Mouse (Mus musculus): ENCODE data around the gene Tmco1.
A peak's percentile ranks its signal among the peaks of the same experiment; 100 is the strongest.
"Not testable (repeated sequence)": the region's sequence is repeated elsewhere in the genome, so short reads cannot be mapped to it uniquely, and the experiment has no call there.

Tmco1 gene

DNA sequence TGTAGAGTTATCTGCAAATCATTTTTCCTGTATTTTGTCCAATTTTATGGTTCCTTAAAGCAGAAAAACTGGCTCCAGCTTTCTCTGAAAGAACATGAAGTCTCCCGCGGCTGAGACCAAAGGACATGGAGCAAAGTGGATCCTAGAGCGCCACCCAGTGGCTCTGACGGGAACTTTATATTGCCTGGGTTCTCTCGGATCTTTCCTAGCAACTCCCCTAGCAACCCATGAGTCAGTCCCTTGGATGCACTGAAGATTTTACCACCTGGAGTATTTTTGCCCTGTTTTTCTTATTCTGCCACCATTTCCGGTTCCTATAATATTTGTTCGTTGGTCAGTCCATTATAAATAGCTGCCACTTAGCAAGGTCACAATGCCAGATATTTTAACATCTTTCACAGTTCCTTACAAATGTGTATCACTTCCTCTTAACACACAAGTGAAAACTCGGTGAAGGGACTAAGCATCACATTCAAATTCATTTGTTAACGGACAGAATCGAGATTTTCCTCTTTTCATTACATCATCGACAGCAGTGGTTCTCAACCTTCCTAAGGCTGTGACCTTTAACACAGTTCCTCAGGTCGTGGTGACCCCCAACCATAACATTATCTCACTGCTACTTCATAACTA lies 29.4 kb downstream of the Tmco1 start:
- DNase-seq (ENCODE audit: low spot score) = peak; percentile 90

DNA sequence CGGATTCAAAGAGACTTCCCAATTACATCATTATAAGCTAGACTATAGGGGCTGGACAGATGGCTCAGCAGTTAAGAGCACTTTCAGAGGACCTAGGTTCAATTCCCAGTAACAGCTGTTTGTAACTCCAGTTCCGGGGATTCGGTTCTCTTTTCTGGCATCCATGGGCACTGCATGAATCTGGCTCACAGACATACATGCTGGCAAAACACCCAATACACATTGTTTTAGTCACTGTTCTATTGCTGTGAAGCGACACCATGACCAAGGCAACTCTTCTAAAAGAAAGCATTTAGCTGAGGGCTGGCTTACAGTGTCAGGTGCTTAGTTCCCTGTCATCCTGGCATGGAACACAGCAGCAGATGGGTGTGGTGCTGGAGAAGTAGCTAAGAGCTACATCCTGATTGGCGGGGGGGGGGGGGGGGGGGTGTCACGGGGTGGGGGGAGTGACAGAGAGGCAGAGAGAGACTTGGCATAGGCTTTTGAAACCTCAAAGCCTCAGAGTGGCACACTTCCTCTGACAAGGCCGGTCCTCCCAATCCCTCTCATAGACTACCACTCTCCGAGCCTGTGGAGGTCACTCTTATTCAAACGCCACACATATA lies 31.1 kb downstream of the Tmco1 start:
- DNase-seq (ENCODE audit: low spot score) = no peak

DNA sequence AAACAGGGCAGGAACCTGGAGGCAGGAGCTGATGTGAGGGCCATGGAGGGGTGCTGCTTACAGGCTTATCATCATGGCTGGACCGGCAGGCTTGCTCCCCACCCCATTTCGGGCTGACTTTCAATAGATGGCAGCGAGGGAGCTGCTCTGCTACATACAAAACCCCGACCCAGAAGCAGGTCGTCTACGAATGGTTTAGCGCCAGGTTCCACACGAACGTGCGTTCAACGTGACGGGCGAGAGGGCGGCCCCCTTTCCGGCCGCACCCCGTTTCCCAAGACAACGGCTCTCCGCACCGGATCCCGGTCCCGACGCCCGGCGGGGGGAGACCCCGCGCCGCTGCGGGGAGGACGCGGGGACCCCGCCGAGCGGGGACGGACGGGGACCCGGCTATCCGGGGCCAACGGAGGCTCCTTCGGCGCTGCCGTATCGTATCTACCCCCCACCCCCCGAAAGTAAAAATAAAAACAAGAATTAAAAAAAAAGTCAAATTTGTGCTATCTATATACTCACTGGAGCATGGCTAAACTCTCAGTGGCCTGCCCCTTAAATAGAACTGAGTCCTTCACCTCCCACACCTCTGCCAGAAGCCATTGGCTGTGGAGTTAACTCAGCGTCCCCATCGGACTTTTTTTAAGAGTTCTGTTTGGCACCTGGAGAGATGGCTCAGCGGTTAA lies 32.1 kb downstream of the Tmco1 start:
- DNase-seq (ENCODE audit: low spot score) = no peak

DNA sequence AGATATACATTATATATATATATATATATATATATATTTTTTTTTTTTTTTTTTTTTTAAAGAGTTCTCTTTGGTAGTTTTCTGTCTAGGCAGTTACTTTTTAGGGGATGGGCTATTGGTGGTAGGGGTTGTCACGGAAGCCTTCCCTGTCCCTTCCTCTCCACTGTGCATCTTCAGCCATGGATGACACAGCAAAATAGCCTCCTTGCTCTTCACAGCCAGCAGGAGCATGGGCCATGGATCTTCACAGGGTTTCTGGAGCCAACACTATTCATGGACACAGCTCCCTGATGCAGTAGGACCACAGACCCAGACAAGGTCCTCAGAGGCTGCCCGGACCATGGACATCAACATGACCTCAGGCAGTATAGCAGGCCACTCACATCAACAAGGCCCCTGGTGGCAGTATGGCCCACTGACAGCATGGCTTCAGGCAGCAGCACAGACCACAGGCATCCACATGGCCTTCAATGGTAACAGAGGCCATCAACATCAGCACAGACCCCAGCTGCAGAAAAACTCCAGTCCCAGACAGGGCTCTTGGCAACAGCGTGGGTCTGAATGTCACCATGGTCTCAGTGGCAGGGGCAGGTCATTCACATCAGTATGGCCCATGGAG lies 32.8 kb downstream of the Tmco1 start:
- no peak for DNase-seq (ENCODE audit: low spot score)

DNA sequence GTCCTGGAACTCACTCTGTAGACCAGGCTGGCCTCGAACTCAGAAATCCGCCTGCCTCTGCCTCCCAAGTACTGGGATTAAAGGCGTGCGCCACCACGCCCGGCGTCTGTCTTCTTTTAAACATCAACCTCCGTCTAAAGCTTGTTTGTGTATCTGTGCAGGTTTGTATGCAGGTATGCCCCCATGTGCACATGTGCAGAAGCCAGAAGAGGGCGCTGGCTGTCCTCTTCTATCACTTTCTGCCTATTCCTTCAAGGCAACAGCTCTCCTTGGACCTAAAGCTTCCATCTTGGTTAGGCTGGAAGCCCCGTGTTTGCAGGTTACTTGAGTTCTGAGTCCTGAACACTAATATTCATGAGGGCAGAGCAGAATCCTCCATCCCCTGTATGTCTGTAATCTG lies 34.7 kb downstream of the Tmco1 start:
- DNase-seq (ENCODE audit: low spot score) = no peak

DNA sequence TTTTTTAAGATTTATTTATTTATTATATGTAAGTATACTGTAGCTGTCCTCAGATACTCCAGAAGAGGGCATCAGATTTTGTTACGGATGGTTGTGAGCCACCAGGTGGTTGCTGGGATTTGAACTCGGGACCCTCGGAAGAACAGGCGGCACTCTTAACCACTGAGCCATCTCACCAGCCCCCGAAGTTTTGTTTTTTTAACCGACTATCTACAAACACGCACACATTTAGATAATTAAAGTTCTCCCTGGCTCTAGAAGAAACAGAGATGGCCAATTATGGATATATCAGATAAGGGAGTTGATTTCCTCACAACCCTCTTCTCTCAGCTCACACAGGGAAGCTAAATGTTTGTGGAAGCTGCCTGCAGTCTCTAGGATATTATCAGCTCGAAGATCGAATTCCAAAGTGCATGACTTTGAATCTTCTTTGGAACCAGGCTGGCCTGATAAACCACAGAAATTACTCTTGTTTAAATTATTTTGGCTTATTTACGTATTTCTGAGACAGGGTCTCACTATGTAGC lies 37.9 kb downstream of the Tmco1 start:
- not testable (repeated sequence) for DNase-seq (ENCODE audit: low spot score)

DNA sequence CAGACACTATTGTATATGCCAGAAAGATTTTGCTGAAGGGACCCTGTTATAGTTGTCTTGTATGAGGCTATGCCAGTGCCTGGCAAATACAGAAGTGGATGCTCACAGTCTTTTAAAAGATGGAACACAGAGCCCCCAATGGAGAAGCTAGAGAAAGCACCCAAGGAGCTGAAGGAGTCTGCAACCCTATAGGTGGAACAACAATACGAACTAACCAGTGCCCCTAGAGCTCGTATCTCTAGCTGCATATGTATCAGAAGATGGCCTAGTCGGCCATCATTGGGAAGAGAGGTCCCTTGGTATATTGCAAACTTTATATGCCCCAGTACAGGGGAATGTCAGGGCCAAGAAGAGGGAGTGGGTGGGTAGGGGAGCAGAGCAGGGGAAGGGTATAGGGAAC lies 41.0 kb downstream of the Tmco1 start:
- not testable (repeated sequence) for DNase-seq (ENCODE audit: low spot score)

DNA sequence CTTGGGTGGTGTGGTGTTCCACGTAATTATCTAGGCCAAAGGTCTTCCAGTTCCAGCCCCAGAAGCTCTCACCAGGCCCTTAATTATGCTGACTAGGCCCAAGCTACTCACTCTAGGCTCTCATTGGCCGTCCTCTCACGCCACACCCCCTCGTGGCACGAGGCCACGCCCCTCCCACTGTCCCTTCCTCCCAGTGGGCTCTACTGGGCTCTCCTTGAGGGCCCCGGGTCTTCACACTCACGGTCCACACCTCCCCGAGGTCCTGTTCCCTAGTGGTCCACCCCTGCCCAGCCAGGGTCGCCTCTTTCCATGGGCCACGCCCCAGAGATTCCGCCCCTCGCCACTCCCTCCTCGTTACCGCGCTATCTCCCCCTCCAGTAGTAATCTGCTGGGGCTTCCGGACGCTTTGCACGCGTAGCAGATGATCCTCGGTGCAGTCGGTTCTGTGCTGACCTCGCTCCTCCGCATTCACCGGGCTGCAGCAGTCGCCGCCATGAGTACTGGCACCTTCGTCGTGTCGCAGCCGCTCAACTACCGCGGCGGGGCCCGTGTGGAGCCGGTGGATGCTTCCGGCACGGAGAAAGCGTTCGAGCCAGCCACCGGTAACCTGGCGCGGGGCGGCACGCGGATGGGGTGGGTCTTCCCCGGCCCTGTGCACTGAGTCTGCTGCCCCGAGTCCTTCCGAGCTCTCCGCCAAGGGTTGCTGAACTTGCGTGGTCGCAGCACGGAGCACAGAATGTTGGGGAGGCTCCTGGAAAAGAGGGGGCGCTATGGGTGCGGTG lies 41.8 kb downstream of the Tmco1 start, which contains the start of gene Aldh9a1:
Gene Aldh9a1 (plus strand): TSS at position 177 of the 782 bp plus-strand sequence.
- peak; percentile 87 for DNase-seq (ENCODE audit: low spot score)

DNA sequence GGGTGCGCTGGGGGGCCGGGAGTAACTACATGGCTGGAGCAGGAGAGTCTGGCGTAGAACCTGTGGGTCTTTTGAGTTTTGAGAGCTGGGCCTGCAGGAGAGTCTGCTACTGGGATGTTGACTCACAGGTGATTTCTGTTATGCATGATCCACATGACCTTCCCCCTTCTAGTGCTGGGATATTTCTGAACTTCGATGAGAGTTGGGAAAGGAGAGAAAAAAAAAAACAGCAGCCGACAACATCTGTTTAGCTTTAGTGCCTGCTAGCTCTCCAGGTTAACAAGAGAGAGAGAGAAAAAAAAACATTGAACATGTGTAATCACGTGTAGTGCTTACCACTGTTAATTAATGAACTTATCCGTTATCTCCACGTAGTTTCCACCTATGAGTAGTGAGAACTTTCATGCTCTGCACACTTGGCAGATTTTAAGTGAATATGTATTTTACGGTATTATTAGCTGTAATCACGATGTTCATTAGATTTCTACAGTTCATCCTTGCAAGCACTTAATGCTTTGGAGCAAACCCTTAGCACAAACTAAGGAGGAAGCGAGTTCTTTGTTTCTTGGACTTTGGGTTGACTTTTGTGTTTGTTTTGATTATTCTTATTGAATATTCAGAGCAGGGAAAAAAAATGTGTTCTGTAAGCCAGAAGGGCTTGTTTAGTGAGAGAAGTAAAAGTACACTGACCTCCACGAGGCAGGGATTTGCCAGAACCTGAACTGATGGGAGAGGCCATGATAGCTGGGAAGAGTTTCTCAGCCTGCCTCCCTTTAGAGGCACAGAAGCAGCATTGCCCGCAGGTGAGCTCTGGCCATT lies 42.6 kb downstream of the Tmco1 start:
- DNase-seq (ENCODE audit: low spot score) = no peak

DNA sequence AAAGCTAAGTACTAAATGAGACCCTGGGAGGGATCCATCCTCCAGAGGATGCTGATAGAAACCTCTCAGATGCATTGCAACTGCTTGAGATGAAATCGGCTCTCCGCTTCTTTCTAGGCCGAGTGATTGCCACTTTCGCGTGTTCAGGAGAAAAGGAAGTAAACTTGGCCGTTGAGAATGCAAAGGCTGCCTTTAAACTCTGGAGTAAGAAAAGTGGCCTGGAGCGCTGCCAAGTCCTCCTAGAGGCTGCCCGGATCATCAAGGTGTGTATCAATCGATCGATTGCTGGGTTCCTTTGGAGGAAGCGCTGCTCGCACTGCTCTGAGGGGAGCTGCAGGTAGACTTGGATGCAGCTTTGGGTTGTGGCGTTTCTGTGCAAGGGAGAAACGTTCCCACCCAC lies 44.2 kb downstream of the Tmco1 start:
- DNase-seq (ENCODE audit: low spot score) = no peak

DNA sequence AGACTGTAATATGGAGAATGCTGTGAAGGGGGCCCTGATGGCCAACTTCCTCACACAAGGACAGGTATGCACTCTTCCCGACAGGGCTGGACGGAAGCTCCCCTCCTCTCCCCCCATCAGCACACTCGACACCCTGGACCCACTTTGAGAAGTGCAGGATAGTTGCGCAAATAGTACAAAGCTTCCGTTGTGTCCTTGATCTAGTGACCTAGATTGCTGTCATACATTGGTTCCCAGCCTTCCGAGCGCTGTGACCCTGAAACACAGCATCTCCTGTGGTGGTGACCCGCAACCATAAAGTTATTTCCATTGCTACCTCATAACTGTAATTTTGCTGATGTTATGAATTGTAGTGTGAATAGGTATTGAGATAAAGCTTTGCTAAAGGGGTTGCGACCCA lies 49.2 kb downstream of the Tmco1 start:
- DNase-seq (ENCODE audit: low spot score) = no peak

DNA sequence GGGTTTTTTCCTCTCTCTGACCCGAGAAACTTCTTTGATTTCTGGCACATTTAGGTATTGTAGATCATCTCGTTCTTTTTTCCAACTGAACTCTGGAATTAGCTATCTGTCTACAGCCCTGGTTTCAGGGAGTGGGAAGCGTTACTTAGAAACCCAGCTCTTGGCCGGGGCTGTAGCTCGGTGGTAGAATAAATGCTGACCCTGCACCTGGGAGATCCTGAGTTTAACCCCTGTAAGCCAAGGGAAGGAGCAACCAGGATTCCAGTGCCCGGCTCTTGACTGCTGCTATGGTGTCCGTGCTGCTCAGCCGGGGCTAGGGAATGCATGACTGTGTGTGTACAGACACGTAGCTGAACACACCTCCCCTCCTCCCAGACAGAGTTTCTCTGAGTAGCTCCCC lies 50.6 kb downstream of the Tmco1 start:
- no peak for DNase-seq (ENCODE audit: low spot score)

DNA sequence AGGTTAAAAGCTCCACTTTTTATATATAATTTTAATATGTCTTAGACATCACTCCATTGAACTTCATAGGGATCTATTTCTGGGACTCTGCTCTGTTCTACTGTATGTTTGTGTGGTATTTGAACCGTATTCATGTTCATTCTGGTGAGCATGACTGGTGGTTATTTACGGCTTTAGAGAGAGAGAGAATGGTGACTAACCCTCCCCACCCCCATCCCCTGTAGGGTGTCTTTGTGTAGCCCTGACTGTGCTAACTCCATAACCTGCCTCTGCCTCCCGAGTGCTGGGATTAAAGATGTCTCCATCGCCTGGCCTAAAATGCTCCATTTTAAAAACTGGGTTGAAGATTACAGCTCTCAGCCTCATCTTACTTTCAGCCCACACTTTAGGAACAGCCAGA lies 52.1 kb downstream of the Tmco1 start:
- no peak for DNase-seq (ENCODE audit: low spot score)

DNA sequence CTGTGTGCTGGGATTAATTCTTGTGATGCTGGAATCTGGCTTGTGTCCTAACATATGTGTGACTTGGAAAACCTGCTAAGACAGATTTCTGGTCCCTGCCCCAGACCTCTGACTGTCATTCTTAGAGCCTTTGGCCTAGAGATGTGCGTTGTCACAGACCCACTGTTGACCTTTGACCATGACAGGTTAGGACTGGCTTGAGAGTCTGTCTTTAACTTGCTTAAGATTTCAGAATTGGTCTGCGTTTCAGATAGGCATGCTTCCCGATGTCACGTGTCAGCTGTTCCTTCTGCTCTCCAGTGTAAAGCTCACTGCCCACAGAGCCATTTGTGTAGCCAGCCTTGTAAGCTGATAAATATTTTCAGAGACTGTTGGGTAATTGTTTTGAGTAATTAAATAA lies 54.6 kb downstream of the Tmco1 start:
- DNase-seq (ENCODE audit: low spot score) = no peak

DNA sequence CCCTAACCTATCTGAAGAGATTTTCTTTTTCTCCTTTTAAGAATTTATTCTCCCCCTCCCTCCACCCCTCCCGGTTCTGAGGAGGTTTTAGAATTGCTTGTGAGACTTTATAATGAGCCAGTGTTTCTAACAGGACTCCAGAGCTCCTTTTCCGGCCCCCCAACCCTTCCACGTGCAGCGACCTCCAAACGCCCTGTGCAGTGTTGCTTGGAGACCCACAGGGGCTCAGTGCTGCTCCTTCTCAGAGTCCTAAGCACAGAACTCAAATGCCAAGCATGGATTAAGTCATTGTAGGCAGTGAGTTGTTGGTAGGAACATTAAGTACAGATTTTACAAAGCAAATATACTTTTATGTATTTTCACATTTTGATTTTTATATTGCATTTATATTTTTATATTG lies 55.1 kb downstream of the Tmco1 start:
- DNase-seq (ENCODE audit: low spot score) = no peak

DNA sequence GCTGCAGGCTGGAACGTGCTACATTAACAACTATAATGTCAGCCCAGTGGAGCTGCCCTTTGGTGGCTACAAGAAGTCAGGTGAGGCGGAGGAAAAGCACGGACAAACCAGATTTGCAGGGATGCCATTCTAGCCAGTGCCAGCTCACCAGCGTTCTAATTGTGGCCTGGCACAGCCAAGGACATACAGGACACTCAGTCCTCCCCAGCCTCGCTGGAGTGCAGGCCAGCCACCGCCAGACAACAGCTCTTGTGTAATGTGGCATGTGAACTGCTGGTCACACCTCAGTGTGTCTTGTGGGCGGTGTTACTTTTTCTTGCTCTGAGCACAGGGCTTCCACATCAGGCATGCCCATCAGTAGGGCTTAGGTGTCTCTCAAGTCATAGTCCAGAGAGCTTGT lies 57.6 kb downstream of the Tmco1 start:
- DNase-seq (ENCODE audit: low spot score) = no peak

DNA sequence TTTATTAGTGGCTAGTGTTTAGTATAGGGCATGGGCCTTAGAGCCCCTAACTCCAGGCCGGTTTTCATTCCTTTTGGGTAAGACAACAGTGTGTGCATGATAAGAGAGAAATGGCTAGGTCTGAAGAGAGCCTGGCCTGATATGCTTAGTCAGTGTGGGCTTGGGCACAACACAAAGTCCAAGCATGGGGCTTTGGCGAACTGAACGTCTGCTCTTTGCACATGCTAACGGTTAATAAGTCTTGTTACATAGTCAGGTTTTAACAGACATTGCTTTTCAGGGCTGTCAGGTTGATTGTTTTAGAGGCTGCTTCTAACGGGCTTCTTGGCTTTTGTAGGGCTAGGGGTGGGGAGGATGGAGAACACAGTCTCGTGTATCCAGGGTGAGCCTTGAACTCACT lies 58.4 kb downstream of the Tmco1 start:
- no peak for DNase-seq (ENCODE audit: low spot score)

DNA sequence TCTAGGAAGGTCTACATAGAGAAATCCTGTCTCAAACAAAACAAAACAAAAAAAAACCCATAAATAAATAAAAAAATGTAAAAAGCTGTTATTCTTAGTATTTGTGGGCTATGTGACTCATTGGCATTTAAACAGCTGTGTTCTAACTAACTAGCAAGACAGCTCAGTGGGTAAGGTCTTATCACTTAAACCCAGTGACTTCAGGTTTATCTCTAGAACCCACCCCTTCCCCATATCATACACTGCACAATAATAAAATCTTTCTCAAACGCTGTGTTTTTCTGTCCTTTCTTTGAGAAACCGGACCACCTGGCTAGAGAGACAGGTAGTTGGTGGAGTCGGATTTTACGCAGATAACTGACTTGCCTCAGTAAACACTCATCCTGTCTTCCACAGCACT lies 59.8 kb downstream of the Tmco1 start:
- no peak for DNase-seq (ENCODE audit: low spot score)

DNA sequence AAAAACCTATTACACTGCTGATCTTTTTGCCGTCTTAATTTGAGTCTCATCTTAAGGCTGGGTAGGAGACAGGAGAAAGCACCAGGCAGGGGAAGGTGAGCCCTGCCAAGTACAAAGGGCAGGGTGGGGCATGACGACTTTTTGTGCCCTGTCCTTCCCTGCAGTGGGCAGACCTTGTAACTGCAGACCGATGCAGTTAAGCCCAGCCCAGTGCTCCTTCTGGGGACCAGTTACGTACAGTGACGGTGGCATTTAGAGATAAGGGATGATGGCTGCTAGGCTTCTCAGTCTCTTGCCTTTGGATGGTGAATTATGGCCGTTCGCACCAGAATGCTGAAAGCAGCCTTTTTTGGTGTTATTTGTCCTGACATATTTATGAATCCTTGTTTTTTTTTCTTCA lies 60.3 kb downstream of the Tmco1 start:
- DNase-seq (ENCODE audit: low spot score) = peak; percentile 78

DNA sequence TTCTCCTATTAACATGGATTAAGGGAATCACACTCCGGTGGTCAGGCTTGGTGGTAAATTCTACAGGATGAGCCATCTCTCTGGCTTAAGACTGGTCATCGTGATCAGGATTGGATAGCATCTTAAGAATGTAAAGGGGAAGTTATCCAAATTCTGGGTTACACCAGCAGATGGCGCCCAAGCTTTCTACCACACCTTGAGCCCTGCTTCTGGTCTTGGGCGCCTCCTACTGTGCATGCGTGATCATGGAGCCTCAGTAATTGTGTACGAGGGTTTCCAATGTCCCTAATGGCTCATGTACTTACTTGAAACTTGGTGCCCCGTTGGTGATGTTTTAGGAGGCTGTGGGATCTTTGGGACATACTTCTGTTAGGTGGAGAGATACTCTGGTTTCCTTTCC lies 61.7 kb downstream of the Tmco1 start:
- DNase-seq (ENCODE audit: low spot score) = peak; percentile 97

DNA sequence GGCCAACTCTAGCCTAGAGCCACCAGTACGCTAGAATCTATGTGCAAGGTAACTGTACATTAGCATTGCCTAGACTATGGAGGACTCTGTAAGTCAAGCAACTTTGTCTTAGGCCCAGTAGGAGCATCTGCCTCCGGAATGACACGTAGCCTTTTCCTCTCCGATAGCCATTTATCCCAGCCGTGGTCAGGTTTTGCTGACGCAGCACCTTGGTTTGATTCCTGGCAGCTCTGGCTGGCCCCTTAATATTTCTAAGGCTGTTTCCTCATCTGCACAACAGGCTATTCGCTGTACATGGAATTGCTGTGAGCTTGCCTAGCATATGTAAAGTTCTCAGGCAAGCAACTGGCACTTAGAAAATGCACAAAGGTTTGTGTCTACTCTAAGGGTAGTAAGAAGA lies 64.6 kb downstream of the Tmco1 start:
- DNase-seq (ENCODE audit: low spot score) = no peak

All from c-Kit-positive CD71-positive TER-119-positive erythroid progenitor cells, embryonic 14.5 days (primary cell).